Comparison of ENCODE assay signal across 9 mouse cellular contexts in the genomic region with DNA sequence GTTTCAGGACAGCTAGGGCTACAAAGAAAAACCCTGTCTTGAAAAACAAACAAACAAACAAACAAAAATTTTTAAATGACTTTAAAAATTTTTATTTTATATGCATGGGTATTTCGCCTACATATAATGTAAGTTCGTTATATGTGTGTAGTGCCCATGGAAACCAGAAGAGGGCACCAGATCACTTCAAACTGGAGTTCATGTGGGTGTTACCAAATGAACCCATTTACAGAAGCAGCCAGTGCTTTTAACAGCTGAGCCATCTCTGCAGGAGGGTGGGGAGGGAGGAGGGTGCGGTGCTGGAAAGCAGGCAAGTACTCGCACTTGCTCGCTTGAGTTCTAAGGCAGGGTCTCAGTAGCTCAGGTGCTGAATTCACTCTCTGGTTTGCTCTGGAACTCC. TPM values are rescaled to one million over a fixed set of nuclear protein-coding genes. Genes with fewer than 3 reads are reported as not detected.
DNase-seq lines count a peak whose midpoint lies in the region; ATAC-seq and TF ChIP-seq lines count a peak whose summit lies in the region.
"Had no signal": no experiment of that assay in that cellular context is flagged by ENCODE, and none has a peak within 500 bp of the region (broad histone marks: within the 10 kb centered on the region; RNA-seq: fewer than 3 reads in every experiment).

No protein-coding gene starts in this region.

- H3K36me3 ChIP-seq in heart, embryonic 12.5 days: peaks cover 79% of the 10 kb centered on the region
- H3K36me3 ChIP-seq in thymus, adult 2 months (ENCODE audit: control insufficient read depth, insufficient read depth, low read length): no peaks in the 10 kb centered on the region

- no peak overlapping the region for H3K4me2 ChIP-seq in heart, embryonic 12.5 days
- H3K4me2 ChIP-seq: embryonic facial prominence, embryonic 15.5 days had no signal

- no peak for TF ChIP-seq POLR2A in thymus, adult 2 months (IDR thresholded peaks at IDR 0.05; ENCODE audit: control insufficient read depth, extremely low read depth, insufficient read depth, low read length, poor library complexity)

- H3K9me3 ChIP-seq in heart, embryonic 12.5 days (replicated peaks): no peaks in the 10 kb centered on the region
- H3K9me3 ChIP-seq: embryonic facial prominence, embryonic 15.5 days had no signal

- TF ChIP-seq CTCF in thymus, adult 2 months (IDR thresholded peaks at IDR 0.05; ENCODE audit: borderline replicate concordance, control insufficient read depth, extremely low read depth, insufficient read depth, low read length, poor library complexity): no peak

- H3K27me3 ChIP-seq in heart, embryonic 12.5 days (replicated peaks): no peaks in the 10 kb centered on the region
- H3K27me3 ChIP-seq in thymus, adult 2 months (ENCODE audit: control insufficient read depth, insufficient read depth, low read length): no peaks in the 10 kb centered on the region
- H3K27me3 ChIP-seq: embryonic facial prominence, embryonic 15.5 days had no signal

- H3K4me1 ChIP-seq in heart, embryonic 12.5 days (replicated peaks): no peaks in the 10 kb centered on the region
- no peaks in the 10 kb centered on the region for H3K4me1 ChIP-seq in thymus, adult 2 months (replicated peaks; ENCODE audit: control insufficient read depth, insufficient read depth, low read length)
- H3K4me1 ChIP-seq: embryonic facial prominence, embryonic 15.5 days had no signal

- no peak overlapping the region for H3K27ac ChIP-seq in heart, embryonic 12.5 days (ENCODE audit: poor library complexity, severe bottlenecking)
- no peak overlapping the region for H3K27ac ChIP-seq in thymus, adult 2 months (ENCODE audit: control insufficient read depth, insufficient read depth, low read length)
- H3K27ac ChIP-seq: embryonic facial prominence, embryonic 15.5 days had no signal

- H3K4me3 ChIP-seq in heart, embryonic 12.5 days: no peak overlapping the region
- H3K4me3 ChIP-seq in thymus, adult 2 months (ENCODE audit: control insufficient read depth, insufficient read depth, low read length): no peak overlapping the region
- H3K4me3 ChIP-seq: embryonic facial prominence, embryonic 15.5 days had no signal

- peak; percentile 57 for DNase-seq in heart, postnatal 4 days
- peak; percentile 60 for DNase-seq in thymus, adult 2 months
- DNase-seq in thymus, adult 18-20 months: no peak
- DNase-seq in embryo, embryonic 11.5 days (ENCODE audit: low read depth, low spot score): peak; percentile 42
- DNase-seq in lung, postnatal 14 days: peak; percentile 66
- peak; percentile 72 for DNase-seq in thymus, postnatal 4 days
- DNase-seq in urinary bladder, adult 18-20 months (ENCODE audit: low spot score in 2 of 2): no peak

- H3K9ac ChIP-seq in heart, embryonic 12.5 days: no peak overlapping the region
- H3K9ac ChIP-seq: embryonic facial prominence, embryonic 15.5 days had no signal

- no peak for ATAC-seq in heart, embryonic 12.5 days (ENCODE audit: insufficient number of reproducible peaks, low FRiP score)

- 61% methylated on average over 5 of the region's 5 CpGs for WGBS in heart, embryonic 12.5 days
- WGBS in thymus, adult 2 months: 91% methylated on average over 5 of the region's 5 CpGs

RNA-seq across cellular contexts. Expression of a gene that starts 21.9 kb away (rescaled TPM):
- 100 to 1,000 TPM; 151 to 169 TPM for total RNA-seq in heart, postnatal 4 days (2021)
- 99.8 and 114 TPM in 2 replicates for polyA plus RNA-seq in heart, embryonic 12.5 days (2016; fragmentation: Nextera tagmentation; extraction: Ambion mirVana)
- 495 and 552 TPM in 2 replicates for polyA plus RNA-seq in thymus, adult 2 months (2012; rRNA removed)

RNA-seq across cellular contexts. Expression of a gene that starts 22.0 kb away (rescaled TPM):
- 10 to 100 TPM; 12.9 to 13.4 TPM for total RNA-seq in heart, postnatal 4 days (2021)
- polyA plus RNA-seq in heart, embryonic 12.5 days (2016; fragmentation: Nextera tagmentation; extraction: Ambion mirVana): 11.1 and 11.8 TPM in 2 replicates
- 13.7 and 15.3 TPM in 2 replicates for polyA plus RNA-seq in thymus, adult 2 months (2012; rRNA removed)

RNA-seq across cellular contexts. Expression of a gene that starts 42.5 kb away (rescaled TPM):
- 10 to 100 TPM; 12.4 to 13.5 TPM for total RNA-seq in heart, postnatal 4 days (2021)
- polyA plus RNA-seq in heart, embryonic 12.5 days (2016; fragmentation: Nextera tagmentation; extraction: Ambion mirVana): 19.7 and 20.0 TPM in 2 replicates
- 29.8 and 32.6 TPM in 2 replicates for polyA plus RNA-seq in thymus, adult 2 months (2012; rRNA removed)

Comparison
In these comparisons a context has a peak if more than half of its experiments do, and no peak if none do; other contexts are left out.
1. DNase-seq: peak in heart, postnatal 4 days (single experiment), thymus, adult 2 months (single experiment), embryo, embryonic 11.5 days (single experiment), lung, postnatal 14 days (single experiment) and thymus, postnatal 4 days (single experiment); none in thymus, adult 18-20 months (0 of 2) and urinary bladder, adult 18-20 months (0 of 2).